Mouse (Mus musculus) lung, postnatal 0 days (tissue): ENCODE measurements around the gene Scaf1. TPM values are rescaled to one million over a fixed set of nuclear protein-coding genes. Genes with fewer than 3 reads are reported as not detected.

Experiments used
- ATAC-seq: fragments of 200-750 bp; cut with Nextera tagmentation; 2 replicates; pipeline ENCODE4 v1.8.0; 2017; ENCODE audit warnings: moderate library complexity
- DNase-seq: peaks from one replicate; pipeline ENCODE4 v3.0.0-alpha.2; 2016; ENCODE audit warnings: low spot score
- H3K27ac ChIP-seq: fragments of 300-500 bp; sonication (generic); 2 replicates; pipeline ENCODE4 v1.5.1; 2014; ENCODE audit warnings: antibody characterized with exemption, mild to moderate bottlenecking, low read length, mixed read lengths
- H3K27me3 ChIP-seq: fragments of 300-500 bp; sonication (generic); replicated peaks from 2 replicates; pipeline ENCODE4 v1.6.1; 2014; ENCODE audit warnings: low read length, mixed read lengths; ENCODE audit not compliant: insufficient read depth
- H3K36me3 ChIP-seq: fragments of 300-500 bp; sonication (generic); 2 replicates; pipeline ENCODE4 v1.6.1; 2014; ENCODE audit warnings: low read length, mixed read lengths; ENCODE audit not compliant: insufficient read depth
- H3K4me1 ChIP-seq: fragments of 300-500 bp; sonication (generic); 2 replicates; pipeline ENCODE4 v1.6.1; 2014; ENCODE audit warnings: antibody characterized with exemption, low read depth, low read length, mixed read lengths; ENCODE audit not compliant: insufficient read depth
- H3K4me2 ChIP-seq: fragments of 300-500 bp; sonication (generic); replicated peaks from 2 replicates; pipeline ENCODE4 v1.6.1; 2014; ENCODE audit warnings: low read depth, mild to moderate bottlenecking, low read length, moderate library complexity, mixed read lengths
- H3K4me3 ChIP-seq: fragments of 300-500 bp; sonication (generic); 2 replicates; pipeline ENCODE4 v1.5.1; 2014; ENCODE audit warnings: low read depth, low read length
- H3K9ac ChIP-seq: fragments of 300-500 bp; sonication (generic); replicated peaks from 2 replicates; pipeline ENCODE4 v1.6.1; 2014; ENCODE audit warnings: low read depth, mild to moderate bottlenecking
- H3K9me3 ChIP-seq: fragments of 300-500 bp; sonication (generic); 2 replicates; pipeline ENCODE4 v1.6.1; 2016; ENCODE audit warnings: low read length, mixed read lengths
- CTCF ChIP-seq: IDR thresholded peaks from 2 replicates; pipeline ENCODE4 v1.5.1; 2016; ENCODE audit warnings: antibody characterized with exemption, mild to moderate bottlenecking
- EP300 ChIP-seq: IDR thresholded peaks from 2 replicates; pipeline ENCODE4 v1.6.1; 2016; ENCODE audit warnings: antibody characterized with exemption, mild to moderate bottlenecking, control low read depth
- WGBS: fragments of 180-500 bp; shearing (Covaris S2); extraction: QIAGEN DNeasy Blood & Tissue Kit; methylation state at CpG from one replicate; pipeline ENCODE4 v1.1.7; 2014; 5-methylcytosine and 5-hydroxymethylcytosine counted together
- microRNA-seq: library from miRNA; unstranded; fragments of <30 nt; microRNA quantifications from one replicate; pipeline ENCODE4, GENCODE M21; 2016
- polyA plus RNA-seq: library from polyadenylated mRNA; unstranded; fragments of >200 nt; fragmentation: Nextera tagmentation; extraction: Ambion mirVana; gene quantifications from 2 replicates; pipeline ENCODE4 v1.2.1, GENCODE M21; 2015

Gene Scaf1
- polyA plus RNA-seq, 1 experiment from 2014 or later: 18.1 TPM

DNA sequence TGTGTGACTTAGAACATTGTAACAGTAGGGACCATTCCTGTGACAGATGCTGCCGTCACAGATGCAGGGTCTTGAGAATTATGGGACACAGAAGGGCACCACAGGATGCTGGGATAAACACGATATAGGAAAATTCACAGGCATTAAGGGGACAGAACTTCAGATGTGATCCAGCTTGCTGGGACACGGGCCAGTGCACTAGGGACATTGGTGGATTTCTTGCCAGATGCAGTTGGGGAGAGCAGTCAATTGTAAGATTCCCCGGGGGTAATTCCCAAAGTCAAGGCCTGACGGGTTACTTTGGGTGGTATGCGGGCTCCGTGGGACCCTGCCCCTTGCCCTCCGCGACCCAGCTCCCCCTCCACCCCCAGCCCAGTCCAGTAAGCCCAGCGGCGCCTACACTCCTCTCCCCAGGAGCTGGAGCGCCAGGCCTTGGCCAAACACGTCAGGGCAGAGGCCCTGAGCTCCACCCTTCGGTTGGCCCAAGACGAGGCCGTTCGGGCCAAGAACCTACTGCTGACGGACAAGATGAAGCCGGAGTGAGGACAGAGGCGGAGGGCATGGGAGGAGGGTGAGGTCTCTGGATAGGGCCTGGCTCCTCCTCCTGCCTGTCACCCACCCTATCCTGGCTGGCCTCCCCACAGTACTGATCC is 58.9 kb downstream of the Scaf1 start:
- H3K4me2 ChIP-seq: no peak overlapping the region
- H3K27ac ChIP-seq: peak overlapping the region; percentile 43
- DNase-seq (peak; percentile 64), ATAC-seq (peak; percentile 51)
- no peaks in the 10 kb centered on the region; the same call in 1 of the 2 replicates for H3K4me1 ChIP-seq
- H3K9ac ChIP-seq: no peak overlapping the region
- no peaks in the 10 kb centered on the region for H3K27me3 ChIP-seq
- no peaks in the 10 kb centered on the region for H3K9me3 ChIP-seq
- TF ChIP-seq CTCF (no peak), EP300 (no peak)
- no peak overlapping the region for H3K4me3 ChIP-seq
- 63% methylated on average over 20 of the region's 20 CpGs for WGBS
- H3K36me3 ChIP-seq: no peaks in the 10 kb centered on the region

GRCm38 (mm10) chr7:44956266-44956665 is 59.9 kb downstream of the Scaf1 start:
- H3K9ac ChIP-seq: no peak overlapping the region
- no peak for ATAC-seq

GRCm38 (mm10) chr7:44955628-44956027 is 60.5 kb downstream of the Scaf1 start:
- TF ChIP-seq CTCF (peak; percentile 67), EP300 (no peak)
- H3K4me2 ChIP-seq: no peak overlapping the region
- H3K36me3 ChIP-seq: no peaks in the 10 kb centered on the region
- DNase-seq (peak; percentile 55), ATAC-seq (no peak)
- H3K27ac ChIP-seq: no peak overlapping the region
- no peaks in the 10 kb centered on the region for H3K9me3 ChIP-seq
- WGBS: 42% methylated on average over 5 of the region's 5 CpGs
- H3K27me3 ChIP-seq: 0 out of 2 replicates have a peak, but pooled peaks cover 4% of the 10 kb centered on the region
- no peak overlapping the region for H3K4me3 ChIP-seq
- no peak overlapping the region for H3K9ac ChIP-seq
- no peaks in the 10 kb centered on the region; the same call in 1 of the 2 replicates for H3K4me1 ChIP-seq

More at GRCm38 (mm10) chr7:44956266-44956665, 59.9 kb downstream of the Scaf1 start:
- Histone ChIP-seq H3K4me1 (no peaks in the 10 kb centered on the region; the same call in 1 of the 2 replicates), H3K27ac (no peak overlapping the region), H3K9me3 (no peaks in the 10 kb centered on the region), H3K4me2 (no peak overlapping the region), H3K27me3 (0 out of 2 replicates have a peak, but pooled peaks cover 4% of the 10 kb centered on the region), H3K36me3 (no peaks in the 10 kb centered on the region), H3K4me3 (no peak overlapping the region)
- TF ChIP-seq EP300 (no peak), CTCF (no peak)
- 66% methylated on average over 6 of the region's 6 CpGs for WGBS
- no peak for DNase-seq

DNA sequence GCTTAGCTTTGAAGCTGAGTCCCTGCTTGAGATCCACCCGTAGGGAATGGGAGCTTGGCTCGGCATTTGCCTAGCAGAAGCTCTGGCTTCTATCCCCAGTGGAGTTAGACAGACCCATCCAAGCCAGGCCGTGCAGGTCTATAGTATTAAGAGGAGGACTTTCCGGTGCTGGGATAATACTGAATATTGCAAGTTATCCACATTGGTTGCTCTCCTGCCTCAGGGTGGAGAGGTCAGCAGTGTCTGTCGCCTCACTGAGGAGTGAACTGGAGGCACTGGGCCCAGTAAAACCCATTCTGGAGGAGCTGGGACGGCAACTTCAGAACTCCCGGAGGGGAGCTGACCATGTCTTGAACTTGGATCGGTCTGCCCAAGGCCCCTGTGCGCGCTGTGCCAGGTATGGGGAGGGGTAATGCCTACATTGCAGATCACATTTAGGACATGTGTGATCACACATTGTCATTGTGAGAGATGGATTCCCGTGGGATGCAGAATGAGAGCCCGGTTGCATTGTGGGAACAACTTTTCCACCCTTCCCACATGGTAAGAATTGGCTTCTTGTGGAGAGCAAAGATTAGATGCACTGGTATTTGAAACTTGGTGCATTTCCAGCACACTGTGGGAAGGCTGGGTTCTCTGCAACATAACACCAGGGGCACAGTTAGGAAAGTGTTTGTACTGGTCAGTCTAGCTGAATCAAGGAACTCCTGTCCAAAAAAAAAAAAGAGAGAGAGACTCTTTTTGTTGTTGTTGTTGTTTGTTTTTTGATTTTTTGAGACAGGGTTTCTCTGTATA is 61.9 kb downstream of the Scaf1 start:
- 79% methylated on average over 12 of the region's 12 CpGs for WGBS
- 0 out of 2 replicates have a peak, but pooled peaks cover 4% of the 10 kb centered on the region for H3K27me3 ChIP-seq
- H3K27ac ChIP-seq: no peak overlapping the region
- H3K4me2 ChIP-seq: no peak overlapping the region
- H3K9me3 ChIP-seq: no peaks in the 10 kb centered on the region
- no peaks in the 10 kb centered on the region for H3K36me3 ChIP-seq
- no peak overlapping the region for H3K9ac ChIP-seq
- H3K4me1 ChIP-seq: no peaks in the 10 kb centered on the region; the same call in 1 of the 2 replicates
- no peak overlapping the region for H3K4me3 ChIP-seq
- TF ChIP-seq CTCF: no peak
- no peak for TF ChIP-seq EP300
- DNase-seq (no peak), ATAC-seq (no peak)

DNA sequence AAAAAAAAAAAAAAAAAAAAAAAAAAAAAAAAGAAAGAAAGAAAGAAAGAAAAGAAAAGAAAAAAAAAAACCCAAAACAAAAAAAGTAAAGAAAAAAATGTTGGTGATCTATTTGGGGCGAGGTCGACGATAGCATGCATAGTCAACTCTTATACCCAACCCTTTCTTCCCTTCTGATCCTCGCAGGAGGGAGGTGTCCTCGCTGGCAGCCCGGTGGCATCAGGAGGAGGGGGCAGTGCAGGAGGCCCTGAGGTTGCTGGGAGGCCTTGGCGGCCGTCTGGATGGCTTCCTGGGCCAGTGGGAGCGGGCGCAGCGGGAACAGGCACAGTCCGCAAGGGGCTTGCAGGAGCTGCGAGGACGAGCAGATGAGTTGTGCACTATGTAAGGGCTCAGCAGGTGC is 62.6 kb downstream of the Scaf1 start:
- no peak for DNase-seq
- WGBS: 63% methylated on average over 14 of the region's 14 CpGs
- H3K4me1 ChIP-seq: no peaks in the 10 kb centered on the region; the same call in 1 of the 2 replicates
- no peaks in the 10 kb centered on the region for H3K9me3 ChIP-seq
- H3K36me3 ChIP-seq: no peaks in the 10 kb centered on the region
- H3K9ac ChIP-seq: no peak overlapping the region
- no peak overlapping the region for H3K4me2 ChIP-seq
- TF ChIP-seq CTCF (no peak), EP300 (no peak)
- H3K4me3 ChIP-seq: no peak overlapping the region
- H3K27ac ChIP-seq: no peak overlapping the region
- ATAC-seq: no peak
- 0 out of 2 replicates have a peak, but pooled peaks cover 4% of the 10 kb centered on the region for H3K27me3 ChIP-seq

Small RNA genes within 50 kb of the gene (microRNA-seq; reads per million reads assigned to microRNA genes)
- gene Mir7054: not detected

Other genes with a start within 250 kb of the Scaf1 start
- gene Nup62, start 200.3 kb downstream of the Scaf1 start, polyA plus RNA-seq: 22.7 and 23.8 TPM in 2 replicates
- 1.9 and 2.3 TPM in 2 replicates for gene Il4i1, start 200.0 kb downstream of the Scaf1 start, polyA plus RNA-seq
- gene Atf5, start 199.7 kb downstream of the Scaf1 start, polyA plus RNA-seq: 6.0 and 6.1 TPM in 2 replicates
- 84.0 and 89.4 TPM in 2 replicates for gene Akt1s1, start 167.4 kb downstream of the Scaf1 start, polyA plus RNA-seq
- gene Tbc1d17, start 167.3 kb downstream of the Scaf1 start, polyA plus RNA-seq: 73.2 and 84.0 TPM in 2 replicates
- gene Pnkp, start 159.2 kb downstream of the Scaf1 start, polyA plus RNA-seq: 39.7 and 41.3 TPM in 2 replicates
- 276 and 288 TPM in 2 replicates for gene Ptov1, start 146.6 kb downstream of the Scaf1 start, polyA plus RNA-seq
- 54.2 and 62.5 TPM in 2 replicates for gene Med25, start 123.7 kb downstream of the Scaf1 start, polyA plus RNA-seq
- gene Fuz, start 120.3 kb downstream of the Scaf1 start, polyA plus RNA-seq: 15.1 and 18.3 TPM in 2 replicates
- 36.1 and 39.4 TPM in 2 replicates for gene Ap2a1, start 86.9 kb downstream of the Scaf1 start, polyA plus RNA-seq
- 0.44 and 0.57 TPM in 2 replicates for gene Tsks, start 73.2 kb downstream of the Scaf1 start, polyA plus RNA-seq
- gene Cpt1c, start 41.5 kb downstream of the Scaf1 start, polyA plus RNA-seq: 5.4 and 5.6 TPM in 2 replicates
- gene Prmt1, start 29.8 kb downstream of the Scaf1 start, polyA plus RNA-seq: 146 and 159 TPM in 2 replicates
- 90.4 and 96.5 TPM in 2 replicates for gene Irf3, start 18.7 kb downstream of the Scaf1 start, polyA plus RNA-seq
- 29.0 and 33.2 TPM in 2 replicates for gene Bcl2l12, start 17.7 kb downstream of the Scaf1 start, polyA plus RNA-seq
- gene Rras, start 1.6 kb upstream of the Scaf1 start, polyA plus RNA-seq: 160 TPM in 2 replicates
- gene Prr12, start 36.5 kb upstream of the Scaf1 start, polyA plus RNA-seq: 6.4 and 6.7 TPM in 2 replicates
- 54.6 and 62.8 TPM in 2 replicates for gene Nosip, start 46.1 kb upstream of the Scaf1 start, polyA plus RNA-seq
- 36.8 and 40.8 TPM in 2 replicates for gene Prrg2, start 46.3 kb upstream of the Scaf1 start, polyA plus RNA-seq
- 158 and 162 TPM in 2 replicates for gene Rcn3, start 75.9 kb upstream of the Scaf1 start, polyA plus RNA-seq
- 138 and 143 TPM in 2 replicates for gene Fcgrt, start 87.5 kb upstream of the Scaf1 start, polyA plus RNA-seq
- gene Rps11, start 108.1 kb upstream of the Scaf1 start, polyA plus RNA-seq: 972 and 1,016 TPM in 2 replicates
- gene Rpl13a, start 112.4 kb upstream of the Scaf1 start, polyA plus RNA-seq: 1,107 and 1,148 TPM in 2 replicates
- gene Gm45713, start 119.9 kb upstream of the Scaf1 start, polyA plus RNA-seq: 0.62 and 0.96 TPM in 2 replicates
- 5.1 and 6.1 TPM in 2 replicates for gene Flt3l, start 120.1 kb upstream of the Scaf1 start, polyA plus RNA-seq
- gene Pih1d1, start 137.9 kb upstream of the Scaf1 start, polyA plus RNA-seq: 51.7 and 58.4 TPM in 2 replicates
- gene Aldh16a1, start 138.2 kb upstream of the Scaf1 start, polyA plus RNA-seq: 26.7 and 26.8 TPM in 2 replicates
- 0.56 and 0.65 TPM in 2 replicates for gene Slc17a7, start 147.6 kb upstream of the Scaf1 start, polyA plus RNA-seq
- gene Gfy, start 163.2 kb upstream of the Scaf1 start, polyA plus RNA-seq: not detected in 2 replicates
- gene Pth2, start 164.6 kb upstream of the Scaf1 start, polyA plus RNA-seq: not detected in 2 replicates
- 2.7 and 3.3 TPM in 2 replicates for gene Ccdc155, start 188.5 kb upstream of the Scaf1 start, polyA plus RNA-seq
- gene Dkkl1, start 195.8 kb upstream of the Scaf1 start, polyA plus RNA-seq: 0.93 and 1.1 TPM in 2 replicates
- 46.5 and 52.3 TPM in 2 replicates for gene Tead2, start 199.4 kb upstream of the Scaf1 start, polyA plus RNA-seq
- 9.1 and 9.8 TPM in 2 replicates for gene Cd37, start 222.8 kb upstream of the Scaf1 start, polyA plus RNA-seq
- gene Slc6a16, start 224.7 kb upstream of the Scaf1 start, polyA plus RNA-seq: not detected in 2 replicates